Mouse (Mus musculus): ENCODE measurements around the gene Tha1.

Gene Tha1

GRCm38 (mm10) chr11:117824060-117824969 lies 49.0 kb downstream of the Tha1 start:
- no peak for DNase-seq (ENCODE audit: low spot score)

- no peak for DNase-seq (ENCODE audit: low spot score)
Observed at GRCm38 (mm10) chr11:117823411-117823810, 49.9 kb downstream of the Tha1 start.

- no peak for DNase-seq (ENCODE audit: low spot score)
Observed at GRCm38 (mm10) chr11:117822728-117823241, 50.5 kb downstream of the Tha1 start.

GRCm38 (mm10) chr11:117821868-117822267 lies 51.4 kb downstream of the Tha1 start:
- no peak for DNase-seq (ENCODE audit: low spot score)

- no peak for DNase-seq (ENCODE audit: low spot score)
Observed at GRCm38 (mm10) chr11:117820173-117820572, 53.1 kb downstream of the Tha1 start.

- DNase-seq (ENCODE audit: low spot score): no peak
Observed at GRCm38 (mm10) chr11:117819095-117819494, 54.2 kb downstream of the Tha1 start.

All from urinary bladder, postnatal 10 days (tissue).